Mouse (Mus musculus): ENCODE data around the gene Lgals2. TPM values are rescaled to one million over a fixed set of nuclear protein-coding genes. Genes with fewer than 3 reads are reported as not detected.

Lgals2 gene
- polyA plus RNA-seq, 1 experiment = 2.8 TPM

DNA sequence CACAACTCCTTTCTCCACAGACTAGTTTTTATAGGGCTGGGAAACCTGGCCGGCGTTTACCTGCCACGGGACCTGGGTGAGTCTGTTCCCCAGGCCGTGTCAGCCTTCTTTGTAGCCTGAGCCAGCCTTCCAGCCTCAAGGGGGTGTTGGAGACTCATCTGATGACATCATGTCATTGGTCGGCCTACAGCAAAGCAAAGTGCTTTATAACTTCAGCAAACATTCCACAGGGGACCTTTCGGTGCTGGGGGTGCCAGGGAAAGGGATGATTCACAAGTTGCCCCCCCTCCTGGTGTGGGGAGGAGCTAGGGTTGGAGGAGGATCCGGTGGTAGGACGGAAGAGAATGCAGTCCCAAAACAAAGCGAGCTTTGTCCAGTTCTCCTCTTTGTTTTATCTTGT lies 10.5 kb downstream of the Lgals2 start:
- H3K4me3 ChIP-seq (ENCODE audit: control insufficient read depth, low read depth, low read length) = no peak overlapping the region
- no peak for TF ChIP-seq POLR2A (IDR thresholded peaks at IDR 0.05; ENCODE audit: control insufficient read depth, low read depth, low read length)
- no peak for TF ChIP-seq CTCF (IDR thresholded peaks at IDR 0.05; ENCODE audit: control insufficient read depth, insufficient read depth, insufficient replicate concordance, low read depth, low read length)
- H3K4me1 ChIP-seq (ENCODE audit: control insufficient read depth, insufficient read depth, low read length) = peaks cover 11% of the 10 kb centered on the region
- no peaks in the 10 kb centered on the region for H3K36me3 ChIP-seq (ENCODE audit: control insufficient read depth, insufficient read depth, low read length)
- H3K27ac ChIP-seq (ENCODE audit: control insufficient read depth, insufficient read depth, low read depth, low read length) = no peak overlapping the region
- H3K27me3 ChIP-seq (ENCODE audit: control insufficient read depth, insufficient read depth, low read length) = no peaks in the 10 kb centered on the region; the same call in 1 of the 2 replicates

DNA sequence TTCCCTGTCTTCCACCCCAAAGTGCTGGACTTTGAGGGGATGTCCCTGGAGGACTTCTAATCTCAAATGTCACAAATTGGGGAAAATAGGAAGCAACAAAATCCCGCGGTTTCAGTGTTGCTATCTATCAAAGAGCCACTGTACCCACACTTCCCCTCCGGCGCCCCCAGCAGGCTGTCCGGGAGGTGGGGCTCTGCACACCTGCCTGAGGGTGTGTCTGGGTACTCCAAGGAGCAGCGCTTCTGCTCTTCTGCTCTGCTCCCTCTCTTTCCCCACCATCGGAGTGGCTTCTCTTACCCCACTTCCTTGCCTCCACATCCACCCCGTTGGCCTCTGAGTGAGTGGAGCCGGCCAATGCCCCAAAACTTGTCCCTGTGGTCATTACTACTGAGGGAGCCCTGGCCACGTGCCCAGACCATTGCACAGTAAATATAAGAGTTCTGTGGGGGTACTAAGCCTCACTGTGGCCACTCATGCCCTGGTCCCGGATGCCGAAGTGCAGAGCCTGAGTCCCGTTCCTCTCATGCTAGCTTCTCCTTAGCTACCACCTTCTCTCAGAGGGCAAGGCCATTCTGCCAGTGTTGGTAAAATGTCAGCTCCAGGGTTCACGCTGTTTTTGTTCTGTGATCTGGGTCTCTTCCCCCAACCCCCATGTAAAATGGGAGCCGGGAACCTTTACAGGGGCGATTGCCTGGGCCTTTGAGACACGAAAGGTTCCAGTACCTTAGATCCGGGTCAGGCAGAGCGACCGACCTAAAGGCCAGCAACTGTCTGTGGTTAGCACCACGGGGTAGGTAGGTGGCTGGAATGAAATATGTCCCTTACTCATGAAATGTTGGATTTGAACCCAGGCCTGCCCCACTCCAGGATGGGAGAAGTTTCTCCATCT lies 11.5 kb downstream of the Lgals2 start:
- TF ChIP-seq CTCF (IDR thresholded peaks at IDR 0.05; ENCODE audit: control insufficient read depth, insufficient read depth, insufficient replicate concordance, low read depth, low read length) = no peak
- TF ChIP-seq POLR2A (IDR thresholded peaks at IDR 0.05; ENCODE audit: control insufficient read depth, low read depth, low read length) = no peak
- no peaks in the 10 kb centered on the region; the same call in 1 of the 2 replicates for H3K27me3 ChIP-seq (ENCODE audit: control insufficient read depth, insufficient read depth, low read length)
- H3K27ac ChIP-seq (ENCODE audit: control insufficient read depth, insufficient read depth, low read depth, low read length) = no peak overlapping the region
- H3K4me3 ChIP-seq (ENCODE audit: control insufficient read depth, low read depth, low read length) = peak overlapping the region; percentile 59
- peaks cover 11% of the 10 kb centered on the region for H3K4me1 ChIP-seq (ENCODE audit: control insufficient read depth, insufficient read depth, low read length)
- H3K36me3 ChIP-seq (ENCODE audit: control insufficient read depth, insufficient read depth, low read length) = no peaks in the 10 kb centered on the region

DNA sequence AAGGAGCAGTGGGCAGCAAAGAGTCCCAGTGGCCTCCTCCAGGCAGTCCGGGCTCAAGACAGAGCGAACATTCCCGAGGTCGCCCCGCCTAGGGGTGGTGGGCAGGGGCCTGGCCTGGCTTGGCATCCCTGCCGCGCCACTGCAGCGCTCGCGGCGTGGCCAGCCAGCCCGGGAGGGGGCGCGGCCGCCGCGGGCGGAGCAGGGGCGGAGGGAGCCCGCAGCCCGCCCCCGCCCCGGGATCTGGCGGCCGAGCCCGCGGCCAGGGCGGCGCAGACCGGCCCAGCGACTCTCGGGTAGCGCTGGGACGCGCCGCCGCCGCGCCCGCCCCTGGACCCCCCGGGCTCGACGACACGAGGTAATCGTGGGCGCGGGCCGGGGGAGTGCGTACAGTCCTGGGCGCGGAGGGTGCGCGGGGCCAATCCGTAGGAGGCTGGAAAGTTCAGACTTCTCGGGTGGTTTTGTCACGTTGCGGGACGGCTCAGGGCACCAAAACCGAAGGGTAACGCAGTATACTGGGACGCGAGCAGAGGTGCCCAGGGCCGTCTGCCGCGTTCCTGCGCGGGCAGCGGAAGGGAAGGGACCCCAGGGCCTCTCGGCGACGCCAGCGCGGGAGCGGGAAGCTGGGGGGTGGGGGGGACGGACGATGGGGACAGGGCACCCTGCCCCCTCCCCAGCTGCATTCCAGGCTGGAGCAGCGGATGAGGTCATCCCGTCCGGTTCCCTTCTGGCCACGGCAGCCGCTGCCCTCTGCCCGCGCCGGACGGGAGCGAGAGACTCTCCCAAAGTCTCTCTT lies 12.8 kb downstream of the Lgals2 start, which contains the start of gene Cdc42ep1:
Gene Cdc42ep1, plus strand, starts transcription at position 254 of the 793 bp plus-strand sequence.
- peak within 1 kb of the TSS; percentile 59 for H3K4me3 ChIP-seq (ENCODE audit: control insufficient read depth, low read depth, low read length)
- TF ChIP-seq POLR2A (IDR thresholded peaks at IDR 0.05; ENCODE audit: control insufficient read depth, low read depth, low read length) (no peak), CTCF (IDR thresholded peaks at IDR 0.05; ENCODE audit: control insufficient read depth, insufficient read depth, insufficient replicate concordance, low read depth, low read length) (no peak)
- H3K36me3 ChIP-seq (ENCODE audit: control insufficient read depth, insufficient read depth, low read length) = no peaks in the 10 kb centered on the region
- peaks cover 11% of the 10 kb centered on the region for H3K4me1 ChIP-seq (ENCODE audit: control insufficient read depth, insufficient read depth, low read length)
- no peaks in the 10 kb centered on the region; the same call in 1 of the 2 replicates for H3K27me3 ChIP-seq (ENCODE audit: control insufficient read depth, insufficient read depth, low read length)
- H3K27ac ChIP-seq (ENCODE audit: control insufficient read depth, insufficient read depth, low read depth, low read length) = peak within 1 kb of the TSS; percentile 24; the same call in 1 of the 2 replicates

DNA sequence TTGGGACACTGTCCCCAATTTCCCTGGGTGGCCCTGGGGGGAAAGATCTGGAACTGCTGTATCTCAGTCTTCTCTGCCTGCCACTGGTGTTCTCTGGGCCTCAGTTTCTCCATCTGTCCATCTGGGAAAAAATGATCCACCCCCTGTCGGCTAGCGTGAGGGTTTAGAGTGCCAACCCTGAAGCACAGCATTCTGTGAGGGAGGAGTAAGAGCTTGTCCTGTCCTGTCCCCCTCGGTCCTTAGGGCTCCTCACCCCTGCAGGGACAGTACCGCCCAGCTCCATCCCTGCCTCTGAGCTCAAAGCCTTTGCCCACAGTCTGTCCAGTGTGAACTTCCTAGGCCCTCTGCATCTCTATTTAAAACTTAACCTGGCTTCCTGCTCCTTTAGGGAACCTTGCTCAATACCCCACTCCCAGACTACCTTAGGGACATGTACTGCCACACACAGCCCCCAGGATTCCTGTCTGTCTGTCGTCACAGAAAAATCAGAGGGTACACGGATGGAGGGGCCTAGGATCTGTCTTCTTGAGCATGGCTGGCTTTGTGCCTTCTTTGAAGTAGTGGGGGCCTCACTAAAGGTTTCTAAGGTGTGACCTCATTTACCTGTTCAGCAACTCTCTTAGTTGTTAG lies 14.1 kb downstream of the Lgals2 start:
- H3K27me3 ChIP-seq (ENCODE audit: control insufficient read depth, insufficient read depth, low read length) = no peaks in the 10 kb centered on the region; the same call in 1 of the 2 replicates
- no peak overlapping the region for H3K27ac ChIP-seq (ENCODE audit: control insufficient read depth, insufficient read depth, low read depth, low read length)
- H3K4me3 ChIP-seq (ENCODE audit: control insufficient read depth, low read depth, low read length) = no peak overlapping the region
- no peaks in the 10 kb centered on the region for H3K36me3 ChIP-seq (ENCODE audit: control insufficient read depth, insufficient read depth, low read length)
- peaks cover 11% of the 10 kb centered on the region for H3K4me1 ChIP-seq (ENCODE audit: control insufficient read depth, insufficient read depth, low read length)
- TF ChIP-seq CTCF (IDR thresholded peaks at IDR 0.05; ENCODE audit: control insufficient read depth, insufficient read depth, insufficient replicate concordance, low read depth, low read length) = no peak
- TF ChIP-seq POLR2A (IDR thresholded peaks at IDR 0.05; ENCODE audit: control insufficient read depth, low read depth, low read length) = no peak

DNA sequence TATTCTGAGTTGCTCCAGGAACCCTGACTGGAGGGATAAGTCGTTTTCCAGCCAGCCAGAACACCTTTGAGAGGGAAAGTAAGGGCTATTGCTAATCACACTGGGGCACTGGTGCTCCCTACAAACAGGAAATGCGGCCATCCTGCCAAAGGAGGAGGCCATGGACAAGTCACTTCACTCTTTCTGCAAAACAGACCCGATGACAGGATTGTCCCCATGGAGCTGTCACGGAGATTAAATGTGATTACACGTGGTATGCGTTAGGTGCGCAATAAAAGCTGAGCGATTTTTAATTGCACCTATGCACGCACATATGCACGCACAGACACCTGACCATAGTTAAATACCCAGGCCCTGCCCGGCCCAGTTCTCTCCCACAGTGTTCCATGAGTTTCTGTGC lies 14.6 kb downstream of the Lgals2 start:
- TF ChIP-seq POLR2A (IDR thresholded peaks at IDR 0.05; ENCODE audit: control insufficient read depth, low read depth, low read length) (no peak), CTCF (IDR thresholded peaks at IDR 0.05; ENCODE audit: control insufficient read depth, insufficient read depth, insufficient replicate concordance, low read depth, low read length) (no peak)
- Histone ChIP-seq H3K27ac (ENCODE audit: control insufficient read depth, insufficient read depth, low read depth, low read length) (no peak overlapping the region), H3K4me1 (ENCODE audit: control insufficient read depth, insufficient read depth, low read length) (peaks cover 11% of the 10 kb centered on the region), H3K27me3 (ENCODE audit: control insufficient read depth, insufficient read depth, low read length) (no peaks in the 10 kb centered on the region; the same call in 1 of the 2 replicates), H3K4me3 (ENCODE audit: control insufficient read depth, low read depth, low read length) (no peak overlapping the region), H3K36me3 (ENCODE audit: control insufficient read depth, insufficient read depth, low read length) (no peaks in the 10 kb centered on the region)

DNA sequence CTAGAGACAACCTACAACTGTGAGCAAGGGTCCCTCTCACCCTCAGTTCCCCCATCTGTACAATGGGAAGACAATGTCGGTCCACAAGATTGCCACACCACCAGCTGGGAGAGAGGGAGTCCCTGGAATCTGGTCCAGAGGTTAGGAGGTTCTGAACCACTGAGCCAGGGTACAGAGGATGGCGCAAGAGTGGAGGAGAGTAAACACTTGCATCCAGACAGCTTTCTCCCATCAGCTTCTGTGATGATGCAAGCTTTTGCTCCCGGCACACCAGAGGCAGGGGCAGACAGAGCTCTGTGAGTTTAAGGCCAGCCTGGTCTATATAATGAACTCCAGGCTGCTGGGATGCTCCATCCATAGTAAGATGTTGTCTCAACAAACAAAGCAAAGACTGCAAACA lies 15.1 kb downstream of the Lgals2 start:
- TF ChIP-seq POLR2A (IDR thresholded peaks at IDR 0.05; ENCODE audit: control insufficient read depth, low read depth, low read length) = no peak
- TF ChIP-seq CTCF (IDR thresholded peaks at IDR 0.05; ENCODE audit: control insufficient read depth, insufficient read depth, insufficient replicate concordance, low read depth, low read length) = no peak
- H3K27ac ChIP-seq (ENCODE audit: control insufficient read depth, insufficient read depth, low read depth, low read length) = no peak overlapping the region
- peaks cover 10% of the 10 kb centered on the region for H3K4me1 ChIP-seq (ENCODE audit: control insufficient read depth, insufficient read depth, low read length)
- no peaks in the 10 kb centered on the region for H3K36me3 ChIP-seq (ENCODE audit: control insufficient read depth, insufficient read depth, low read length)
- H3K4me3 ChIP-seq (ENCODE audit: control insufficient read depth, low read depth, low read length) = no peak overlapping the region
- no peaks in the 10 kb centered on the region; the same call in 1 of the 2 replicates for H3K27me3 ChIP-seq (ENCODE audit: control insufficient read depth, insufficient read depth, low read length)

All from testis, adult 2 months (tissue).